Mouse (Mus musculus): ENCODE data around the gene Hrh3.

GRCm38 (mm10) chr2:180087472-180087871 lies 16.8 kb downstream of the Hrh3 start:
- TF ChIP-seq CTCF (IDR thresholded peaks at IDR 0.05; ENCODE audit: low read depth, low read length): no peak
- no peak for TF ChIP-seq TAL1 (conservative IDR thresholded peaks at IDR 0.05; ENCODE audit: low read depth, low read length)
- TF ChIP-seq GATA1 (IDR thresholded peaks at IDR 0.05; ENCODE audit: borderline replicate concordance, low read length): no peak
- TF ChIP-seq GATA2 (IDR thresholded peaks at IDR 0.05; ENCODE audit: borderline replicate concordance, low read depth, low read length): no peak
